Mouse (Mus musculus) R1 (cell line): ENCODE results near the gene Ptgs1.

Source experiments
- DNase-seq: peaks from one replicate; pipeline ENCODE4 v3.0.0-alpha.2; 2018; ENCODE audit warnings: low read depth, low spot score

Gene Ptgs1

DNA sequence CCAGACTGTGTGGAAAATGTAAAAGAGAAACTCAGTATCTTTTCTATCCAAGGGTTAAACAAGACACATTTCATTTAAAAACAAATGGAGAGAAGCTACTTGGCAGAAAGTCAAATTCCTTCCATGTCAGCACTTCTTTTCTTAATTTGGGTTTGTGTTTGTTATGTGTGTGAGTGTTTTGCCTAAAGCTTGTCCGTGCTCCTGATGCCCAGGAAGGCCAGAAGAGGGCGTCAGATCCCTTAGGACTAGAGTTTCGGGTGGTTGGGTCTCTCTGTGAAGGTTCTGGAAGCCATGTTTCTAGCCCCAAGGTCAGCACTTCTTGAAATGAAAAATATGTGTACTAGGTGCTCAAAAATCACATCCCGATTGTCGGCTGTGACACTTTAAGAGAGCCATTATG, 15.8 kb upstream of the Ptgs1 start:
- DNase-seq, result peak; percentile 63

- no peak for DNase-seq
Measured at GRCm38 (mm10) chr2:36215203-36215739, 15.0 kb upstream of the Ptgs1 start.

DNA sequence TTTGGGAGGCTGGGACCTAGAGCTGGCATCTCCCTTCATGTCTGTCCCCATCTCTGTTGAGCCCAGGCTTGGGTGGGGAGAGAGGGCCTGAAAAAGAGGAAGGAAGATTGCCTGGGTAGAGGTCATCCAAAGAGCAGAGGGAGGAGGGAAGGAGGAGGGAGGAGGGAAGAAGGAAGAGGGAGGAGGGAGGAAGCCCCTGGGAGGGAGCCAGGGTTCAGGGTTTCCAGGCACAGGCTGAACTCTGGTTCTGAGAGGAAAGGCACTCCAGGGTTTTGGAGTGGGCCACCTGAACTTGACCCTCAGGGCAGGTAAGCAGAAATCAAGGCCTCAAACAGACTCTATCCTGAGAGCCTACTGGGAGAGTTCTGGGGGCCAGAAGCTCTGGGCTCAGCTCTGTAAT, 13.7 kb upstream of the Ptgs1 start:
- DNase-seq, result no peak

- DNase-seq, result no peak
Measured at GRCm38 (mm10) chr2:36216953-36217573, 13.2 kb upstream of the Ptgs1 start.

DNA sequence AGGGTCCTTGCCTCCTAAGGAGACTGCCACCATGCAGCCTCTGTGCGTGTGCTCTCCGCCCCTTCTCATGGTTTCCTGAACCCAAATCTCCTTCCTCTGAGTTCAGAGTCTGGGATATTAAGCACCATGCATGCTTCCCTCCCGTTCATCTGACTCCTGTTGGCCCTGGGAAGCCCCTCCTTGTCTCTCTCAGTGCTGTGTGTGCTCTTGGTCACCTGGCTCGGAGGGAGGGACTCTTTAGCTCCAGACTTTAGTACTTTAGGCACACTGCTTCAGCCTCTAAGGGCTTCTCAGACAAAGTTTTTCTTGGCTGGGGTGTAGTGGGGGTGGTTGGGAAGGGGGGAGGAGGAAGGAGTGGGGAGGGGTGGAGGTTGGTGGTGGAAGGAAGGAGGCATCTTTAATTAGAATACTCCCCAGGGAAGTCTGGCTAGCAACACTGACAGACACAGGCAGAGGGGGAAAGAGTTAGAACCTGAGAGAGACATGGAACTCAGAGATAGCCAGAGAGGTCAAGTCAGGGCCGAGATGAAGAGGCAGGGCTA, 12.5 kb upstream of the Ptgs1 start:
- no peak for DNase-seq

DNA sequence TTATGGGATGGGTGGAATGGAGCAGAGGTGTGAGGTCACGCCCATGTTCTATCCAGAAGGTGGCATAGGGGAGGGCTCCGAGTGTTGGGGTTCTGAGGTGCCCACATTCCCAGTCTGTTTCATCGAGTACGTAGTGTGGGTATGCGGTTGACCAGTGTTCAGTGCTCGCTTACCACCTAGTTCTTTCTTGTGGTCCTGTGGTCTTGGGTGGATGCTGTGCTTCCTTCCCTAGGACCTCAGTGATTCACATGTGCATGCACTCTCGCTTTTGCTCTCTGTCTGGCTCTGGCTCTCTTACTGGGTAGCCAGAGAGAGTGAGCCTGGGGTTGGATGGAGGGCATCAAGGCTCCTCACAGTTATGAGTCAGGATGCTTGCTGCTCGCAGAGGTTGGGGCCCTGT, 10.1 kb upstream of the Ptgs1 start:
- no peak for DNase-seq

DNA sequence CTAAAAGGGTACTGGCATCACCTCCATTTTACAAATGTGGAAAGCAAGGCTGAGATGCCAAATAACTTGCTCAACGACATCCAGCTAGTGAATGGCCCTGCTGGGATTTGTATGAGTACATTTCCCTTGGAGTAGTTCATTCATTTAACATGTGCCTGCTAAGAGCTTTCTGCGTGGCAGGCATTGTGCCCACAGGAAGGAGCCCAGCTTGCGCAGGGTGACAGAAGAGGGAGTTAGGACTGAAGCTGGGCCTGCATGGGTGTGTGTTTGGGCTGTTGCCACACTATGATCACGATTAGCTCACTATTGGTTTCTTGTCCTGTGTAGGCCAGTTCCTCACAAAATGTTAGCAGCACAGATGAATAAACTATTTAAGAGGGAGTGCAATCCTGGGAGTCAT, 9.3 kb upstream of the Ptgs1 start:
- DNase-seq, result no peak

DNA sequence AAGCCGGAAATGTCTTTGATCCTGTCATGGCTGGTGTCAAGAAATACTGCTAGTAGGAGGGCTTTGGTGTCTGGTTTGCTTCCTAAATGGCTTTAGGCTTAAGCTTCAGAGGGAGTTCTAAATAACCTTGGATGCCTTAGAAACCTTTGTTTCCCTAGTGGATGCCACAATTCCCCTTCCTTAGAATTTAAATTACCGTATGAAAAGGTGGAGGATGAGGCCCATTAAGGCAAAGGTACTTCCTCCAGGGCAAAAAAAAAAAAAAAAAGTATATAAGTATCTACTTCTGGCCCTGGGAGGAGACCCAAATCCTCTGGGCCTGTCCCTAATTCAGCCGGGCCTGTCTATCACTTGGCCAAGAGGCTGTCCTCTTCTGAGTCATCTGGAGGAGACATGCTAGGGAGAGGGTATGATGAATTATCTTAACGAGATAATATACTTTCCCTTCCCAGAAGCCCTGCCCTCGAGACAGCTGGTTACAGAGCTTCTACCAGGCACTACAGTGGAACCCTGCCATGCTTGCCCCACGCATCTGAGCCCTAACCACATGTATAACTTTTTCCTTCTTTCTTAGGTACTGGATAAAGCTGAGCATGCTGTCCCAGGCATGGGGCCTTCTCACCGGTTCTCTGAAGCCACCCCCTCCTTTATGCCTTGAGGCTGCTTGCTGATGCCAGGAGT, 7.9 kb upstream of the Ptgs1 start:
- peak; percentile 91 for DNase-seq

- DNase-seq, result no peak
Measured at GRCm38 (mm10) chr2:36223436-36223835, 6.8 kb upstream of the Ptgs1 start.

DNA sequence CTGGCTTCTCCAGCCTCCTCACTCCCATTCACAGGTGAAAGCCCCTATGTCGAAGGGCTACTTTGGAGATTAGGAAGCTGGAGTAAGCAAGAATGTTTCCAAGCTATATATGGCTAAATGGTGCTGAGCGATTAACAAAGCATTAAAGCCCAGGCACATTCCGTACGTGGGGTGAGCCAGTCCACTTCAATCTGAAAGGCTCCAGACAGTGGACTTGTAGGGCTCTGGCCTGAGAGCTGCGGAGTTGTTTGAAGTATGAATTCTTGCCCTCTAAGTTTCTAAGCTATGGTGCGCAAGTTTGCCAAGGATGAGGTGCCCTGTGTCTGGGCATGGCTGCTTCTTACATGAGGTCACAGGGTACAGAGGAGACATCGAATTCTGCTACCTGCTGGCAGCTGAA, 6.1 kb upstream of the Ptgs1 start:
- no peak for DNase-seq

GRCm38 (mm10) chr2:36224599-36224998, 5.6 kb upstream of the Ptgs1 start:
- peak; percentile 19 for DNase-seq

DNA sequence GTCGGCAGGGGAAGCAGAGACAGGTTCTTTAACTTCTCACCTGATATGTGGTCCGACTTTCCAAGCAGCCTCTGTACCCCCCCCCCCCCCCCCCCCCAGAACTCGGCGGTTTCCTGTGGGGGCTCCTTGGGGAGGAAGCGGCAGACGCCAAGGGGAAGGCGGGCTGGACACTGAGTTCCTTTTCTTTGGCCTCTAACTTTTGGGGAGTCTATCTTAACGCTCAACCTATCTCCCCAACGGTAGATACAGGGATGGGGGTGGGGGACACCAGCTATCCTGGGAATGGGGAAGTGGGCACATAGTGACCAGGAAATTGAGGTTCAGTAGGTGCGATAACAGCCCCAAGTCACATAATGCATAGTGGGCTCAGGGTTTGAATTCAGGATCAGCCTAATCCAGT, 741 bp downstream of the Ptgs1 start:
- DNase-seq, result no peak

GRCm38 (mm10) chr2:36234526-36235368, 4.5 kb downstream of the Ptgs1 start:
- DNase-seq, result no peak

DNA sequence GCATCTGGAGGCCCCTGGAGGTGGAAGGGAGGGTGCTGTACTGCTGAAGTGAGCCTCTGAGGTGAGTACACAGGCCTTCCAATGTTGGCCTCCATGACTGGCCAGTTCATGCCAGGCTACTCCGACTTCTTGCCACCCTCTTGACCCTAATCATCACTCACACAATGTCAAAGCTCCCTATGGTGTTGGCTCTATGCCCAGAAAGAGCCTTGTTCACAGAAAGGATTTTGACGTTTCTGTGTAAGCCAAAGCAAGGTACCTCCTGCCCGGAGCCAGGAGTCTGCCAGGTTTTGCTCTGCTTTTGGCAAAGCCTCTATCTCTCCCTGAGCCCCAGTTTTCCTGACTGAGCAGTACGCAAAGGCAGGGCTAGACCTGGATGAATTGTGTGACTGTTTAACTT, 5.7 kb downstream of the Ptgs1 start:
- no peak for DNase-seq

GRCm38 (mm10) chr2:36236889-36237288, 6.7 kb downstream of the Ptgs1 start:
- DNase-seq, result no peak

GRCm38 (mm10) chr2:36237557-36237956, 7.3 kb downstream of the Ptgs1 start:
- no peak for DNase-seq

DNA sequence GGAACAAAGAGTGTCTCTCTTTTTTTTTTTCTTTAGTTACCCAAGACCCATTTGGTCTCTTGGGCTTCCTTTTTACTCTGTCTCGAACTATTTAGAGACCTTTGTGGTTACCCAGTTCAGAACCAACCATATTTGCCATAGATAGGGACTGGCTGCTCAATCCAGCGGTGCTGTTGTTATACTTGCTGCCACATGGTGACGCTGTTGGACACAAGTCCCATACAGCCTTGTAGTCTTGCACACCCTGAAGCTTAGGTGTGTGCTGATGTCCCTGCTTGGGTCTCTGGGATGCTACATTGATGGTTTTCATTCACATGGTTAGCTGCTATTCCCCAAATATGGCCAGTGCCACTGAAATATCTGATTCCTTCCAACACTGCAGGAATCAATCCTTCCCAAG, 8.2 kb downstream of the Ptgs1 start:
- DNase-seq, result no peak

GRCm38 (mm10) chr2:36238951-36239350, 8.7 kb downstream of the Ptgs1 start:
- no peak for DNase-seq

GRCm38 (mm10) chr2:36242514-36242913, 12.3 kb downstream of the Ptgs1 start:
- no peak for DNase-seq

DNA sequence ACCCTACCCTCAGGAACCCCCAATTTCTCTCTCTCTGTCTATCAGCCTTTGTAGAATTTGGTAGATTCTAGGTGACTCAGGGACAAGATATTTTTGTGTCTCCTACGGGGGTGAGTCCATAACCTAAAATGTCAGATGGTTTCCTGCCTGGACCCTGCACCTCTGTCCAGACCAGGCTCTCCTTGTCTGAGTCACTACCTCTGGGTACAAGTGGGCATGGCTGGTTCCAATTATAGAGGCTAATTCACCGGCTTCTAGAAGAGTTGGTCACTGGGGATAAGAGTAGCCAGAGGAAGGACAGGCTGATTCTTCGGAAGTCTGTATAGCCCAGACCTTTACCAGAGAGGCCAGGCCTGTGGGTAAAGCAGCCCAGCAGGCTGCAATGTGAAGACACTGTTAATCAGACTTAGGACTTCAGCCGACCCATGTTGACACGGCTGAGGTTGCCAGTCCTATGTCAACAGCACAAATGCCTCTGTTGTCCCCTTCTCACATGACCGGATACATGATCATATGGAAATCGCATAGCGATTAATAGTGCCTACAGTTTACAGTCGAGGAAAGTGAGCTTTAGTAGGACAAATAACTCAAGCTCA, 13.2 kb downstream of the Ptgs1 start:
- no peak for DNase-seq

- no peak for DNase-seq
Measured at GRCm38 (mm10) chr2:36243892-36244309, 13.7 kb downstream of the Ptgs1 start.

DNA sequence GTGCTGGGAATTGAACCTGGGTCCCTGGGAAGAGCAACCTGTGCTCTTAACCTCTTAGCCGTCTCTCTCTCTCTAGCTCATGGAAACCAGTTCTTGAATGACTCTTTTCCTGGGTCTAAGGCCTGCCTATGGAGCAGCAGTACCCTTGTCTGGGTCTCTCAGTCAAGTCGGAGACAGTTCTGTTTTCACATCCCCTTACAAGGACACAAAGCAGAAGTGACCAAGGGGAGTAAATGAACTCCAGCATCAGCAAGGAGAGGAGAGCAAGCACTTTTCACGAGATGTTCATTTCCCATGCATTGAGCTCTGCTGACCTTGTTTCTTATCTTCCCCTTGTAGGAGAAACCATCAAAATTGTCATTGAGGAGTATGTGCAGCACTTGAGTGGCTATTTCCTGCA, 14.5 kb downstream of the Ptgs1 start:
- DNase-seq, result no peak
